Mouse (Mus musculus) liver, embryonic 13.5 days (tissue): ENCODE measurements around the gene Smim5. TPM values are rescaled to one million over a fixed set of nuclear protein-coding genes. Genes with fewer than 3 reads are reported as not detected.

Source experiments
- ATAC-seq: fragments of 200-750 bp; cut with Nextera tagmentation; 2 replicates; pipeline ENCODE4 v1.8.0; 2017; ENCODE audit warnings: low read depth, mild to moderate bottlenecking, moderate number of reproducible peaks, moderate library complexity
- DNase-seq: peaks from one replicate; pipeline ENCODE4 v3.0.0; 2022
- H3K27ac ChIP-seq: fragments of 300-500 bp; sonication (generic); 2 replicates; pipeline ENCODE4 v1.5.1; 2015; ENCODE audit warnings: moderate library complexity, mild to moderate bottlenecking, inconsistent platforms
- H3K27me3 ChIP-seq: fragments of 300-500 bp; sonication (generic); 2 replicates; pipeline ENCODE4 v1.6.1; 2015; ENCODE audit warnings: mild to moderate bottlenecking, inconsistent platforms
- H3K36me3 ChIP-seq: fragments of 300-500 bp; sonication (generic); 2 replicates; pipeline ENCODE4 v1.6.1; 2015; ENCODE audit warnings: mild to moderate bottlenecking, inconsistent platforms
- H3K4me1 ChIP-seq: fragments of 300-500 bp; sonication (generic); replicated peaks from 2 replicates; pipeline ENCODE4 v1.6.1; 2015; ENCODE audit warnings: inconsistent platforms
- H3K4me2 ChIP-seq: fragments of 300-500 bp; sonication (generic); 2 replicates; pipeline ENCODE4 v1.6.1; 2015; ENCODE audit warnings: inconsistent platforms, mild to moderate bottlenecking, moderate library complexity
- H3K4me3 ChIP-seq: fragments of 300-500 bp; sonication (generic); replicated peaks from 2 replicates; pipeline ENCODE4 v1.5.1; 2015; ENCODE audit warnings: mild to moderate bottlenecking, inconsistent platforms
- H3K9ac ChIP-seq: fragments of 300-500 bp; sonication (generic); 2 replicates; pipeline ENCODE4 v1.6.1; 2015; ENCODE audit warnings: mild to moderate bottlenecking, inconsistent platforms
- H3K9me3 ChIP-seq: fragments of 300-500 bp; sonication (generic); replicated peaks from 2 replicates; pipeline ENCODE4 v1.6.1; 2016; ENCODE audit warnings: inconsistent platforms
- WGBS: fragments of 180-500 bp; shearing (Covaris S2); methylation state at CpG from one replicate; pipeline ENCODE4 v1.1.7; 2015; ENCODE audit not compliant: insufficient replicate concordance; 5-methylcytosine and 5-hydroxymethylcytosine counted together
- polyA plus RNA-seq: library from polyadenylated mRNA; unstranded; fragments of >200 nt; fragmentation: Nextera tagmentation; extraction: Ambion mirVana; gene quantifications from 2 replicates; pipeline ENCODE4 v1.2.1, GENCODE M21; 2015

The Smim5 gene
- polyA plus RNA-seq, 1 experiment from 2014 or later: 42.3 TPM

DNA sequence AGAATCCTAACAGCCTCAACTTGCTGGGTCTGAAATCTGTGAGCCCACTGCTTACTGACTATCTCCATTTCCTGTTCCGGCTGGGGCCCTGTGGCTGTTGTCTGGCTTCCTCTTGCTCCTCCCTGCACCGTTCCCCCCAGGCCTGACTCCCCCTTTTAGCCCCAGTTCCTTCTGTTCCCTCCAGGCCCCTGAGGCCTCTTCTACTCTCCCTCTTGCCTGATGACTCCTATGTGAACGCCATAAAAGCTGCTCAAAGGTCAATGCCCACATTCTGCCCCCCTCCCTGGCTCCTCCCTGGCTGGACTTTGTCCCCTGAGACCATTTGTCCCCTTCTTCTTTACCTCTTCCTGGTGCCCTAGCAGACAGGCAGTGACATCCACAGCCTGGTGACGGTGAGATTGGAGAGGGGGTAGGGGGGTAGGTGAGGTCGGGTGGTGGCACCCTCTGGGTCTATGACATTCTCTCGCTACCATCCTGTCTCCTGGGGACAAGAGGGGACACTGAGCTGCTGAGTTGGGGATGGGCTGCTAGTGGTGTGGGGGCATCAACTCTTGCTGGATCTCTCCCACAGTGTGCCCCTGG lies 22.5 kb upstream of the Smim5 start:
- no peak overlapping the region for H3K9ac ChIP-seq
- H3K9me3 ChIP-seq: no peaks in the 10 kb centered on the region
- DNase-seq: no peak
- peaks cover 8% of the 10 kb centered on the region for H3K27me3 ChIP-seq
- H3K36me3 ChIP-seq: no peaks in the 10 kb centered on the region
- H3K27ac ChIP-seq: no peak overlapping the region
- H3K4me3 ChIP-seq: no peak overlapping the region
- H3K4me1 ChIP-seq: peaks cover 15% of the 10 kb centered on the region
- no peak for ATAC-seq
- H3K4me2 ChIP-seq: no peak overlapping the region
- WGBS: 30% methylated on average over 6 of the region's 6 CpGs

DNA sequence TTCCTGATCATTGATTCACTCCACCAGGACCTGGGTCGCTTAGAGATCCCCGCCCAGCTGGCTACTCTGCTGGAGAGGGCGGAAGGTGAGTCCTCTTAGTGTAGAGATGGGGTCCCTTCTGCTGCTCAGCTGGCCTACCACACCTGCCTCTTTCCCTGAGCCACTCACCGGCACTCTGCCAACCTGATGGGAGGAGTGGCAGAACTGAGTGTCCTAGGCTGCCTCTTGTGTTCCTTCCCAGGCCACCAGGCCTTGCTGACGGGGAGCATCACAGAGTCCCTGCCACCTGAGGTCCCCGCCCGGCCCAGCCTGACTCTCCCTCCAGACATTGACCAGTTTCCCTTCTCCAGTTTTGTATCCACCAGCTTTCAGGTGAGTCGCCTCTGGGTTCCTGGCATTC lies 21.7 kb upstream of the Smim5 start:
- Histone ChIP-seq H3K27me3 (peaks cover 16% of the 10 kb centered on the region), H3K4me3 (no peak overlapping the region), H3K9me3 (no peaks in the 10 kb centered on the region), H3K4me1 (peaks cover 11% of the 10 kb centered on the region), H3K27ac (no peak overlapping the region), H3K9ac (no peak overlapping the region), H3K36me3 (no peaks in the 10 kb centered on the region), H3K4me2 (no peak overlapping the region)
- DNase-seq (no peak), ATAC-seq (no peak)
- WGBS: 68% methylated on average over 8 of the region's 8 CpGs

GRCm38 (mm10) chr11:115881002-115881401 lies 18.8 kb upstream of the Smim5 start:
- H3K4me1 ChIP-seq: peaks cover 15% of the 10 kb centered on the region
- ATAC-seq: no peak
- H3K9ac ChIP-seq: no peak overlapping the region
- H3K9me3 ChIP-seq: no peaks in the 10 kb centered on the region
- peak; percentile 56 for DNase-seq
- peaks cover 34% of the 10 kb centered on the region for H3K27me3 ChIP-seq
- H3K27ac ChIP-seq: no peak overlapping the region
- no peaks in the 10 kb centered on the region for H3K36me3 ChIP-seq
- WGBS: 16% methylated on average over 5 of the region's 5 CpGs
- H3K4me3 ChIP-seq: no peak overlapping the region
- no peak overlapping the region for H3K4me2 ChIP-seq

DNA sequence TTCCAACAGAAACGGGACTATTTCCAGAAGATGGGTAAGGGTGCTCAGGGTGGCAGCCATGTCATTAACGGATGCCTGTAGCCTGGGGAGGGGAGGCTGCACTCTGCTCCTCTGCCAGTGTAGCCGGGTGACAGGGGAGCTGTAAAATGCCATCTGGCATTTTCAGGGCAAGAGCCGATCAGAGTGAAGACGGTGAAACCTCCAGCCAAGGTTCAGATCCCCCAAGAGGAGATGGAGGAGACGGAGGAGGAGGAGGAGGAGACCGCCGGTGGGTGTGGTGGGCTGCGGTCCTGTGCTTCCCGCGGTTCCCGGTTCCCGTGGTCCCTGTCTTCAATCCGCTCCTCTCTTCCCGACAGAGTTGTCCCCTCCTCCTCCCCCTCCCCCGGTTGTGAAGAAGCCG lies 16.5 kb upstream of the Smim5 start:
- no peak for ATAC-seq
- Histone ChIP-seq H3K4me1 (0 out of 2 replicates have a peak, but pooled peaks cover 5% of the 10 kb centered on the region), H3K4me2 (no peak overlapping the region), H3K9ac (no peak overlapping the region), H3K4me3 (no peak overlapping the region), H3K27ac (no peak overlapping the region), H3K27me3 (peaks cover 34% of the 10 kb centered on the region), H3K9me3 (no peaks in the 10 kb centered on the region), H3K36me3 (no peaks in the 10 kb centered on the region)
- 27% methylated on average over 17 of the region's 17 CpGs for WGBS
- no peak for DNase-seq

- Histone ChIP-seq H3K36me3 (no peaks in the 10 kb centered on the region), H3K9ac (no peak overlapping the region), H3K4me2 (no peak overlapping the region), H3K4me3 (no peak overlapping the region), H3K9me3 (no peaks in the 10 kb centered on the region), H3K4me1 (0 out of 2 replicates have a peak, but pooled peaks cover 5% of the 10 kb centered on the region), H3K27me3 (peaks cover 34% of the 10 kb centered on the region), H3K27ac (no peak overlapping the region)
- WGBS: 85% methylated on average over 3 of the region's 3 CpGs
- ATAC-seq (no peak), DNase-seq (no peak)
These were observed 15.4 kb upstream of the Smim5 start for GRCm38 (mm10) chr11:115884361-115884760.

GRCm38 (mm10) chr11:115885281-115885680 lies 14.5 kb upstream of the Smim5 start:
- H3K9ac ChIP-seq: no peak overlapping the region
- 67% methylated on average over 11 of the region's 11 CpGs for WGBS
- no peaks in the 10 kb centered on the region for H3K36me3 ChIP-seq
- 0 out of 2 replicates have a peak, but pooled peaks cover 5% of the 10 kb centered on the region for H3K4me1 ChIP-seq
- DNase-seq (no peak), ATAC-seq (no peak)
- H3K9me3 ChIP-seq: no peaks in the 10 kb centered on the region
- H3K27ac ChIP-seq: no peak overlapping the region
- H3K4me2 ChIP-seq: no peak overlapping the region
- no peak overlapping the region for H3K4me3 ChIP-seq
- peaks cover 34% of the 10 kb centered on the region for H3K27me3 ChIP-seq

- Histone ChIP-seq H3K36me3 (no peaks in the 10 kb centered on the region), H3K27ac (no peak overlapping the region), H3K4me1 (0 out of 2 replicates have a peak, but pooled peaks cover 5% of the 10 kb centered on the region), H3K4me3 (no peak overlapping the region), H3K9ac (no peak overlapping the region), H3K27me3 (peaks cover 34% of the 10 kb centered on the region), H3K4me2 (no peak overlapping the region), H3K9me3 (no peaks in the 10 kb centered on the region)
- 73% methylated on average over 11 of the region's 11 CpGs for WGBS
- DNase-seq (no peak), ATAC-seq (no peak)
These were observed 13.3 kb upstream of the Smim5 start for GRCm38 (mm10) chr11:115886446-115886845.

GRCm38 (mm10) chr11:115888020-115888419 lies 11.7 kb upstream of the Smim5 start:
- DNase-seq: no peak
- Histone ChIP-seq H3K4me2 (no peak overlapping the region), H3K9ac (no peak overlapping the region), H3K9me3 (no peaks in the 10 kb centered on the region), H3K36me3 (0 out of 2 replicates have a peak, but pooled peaks cover 3% of the 10 kb centered on the region), H3K4me3 (no peak overlapping the region), H3K4me1 (peaks cover 11% of the 10 kb centered on the region; the same call in 1 of the 2 replicates), H3K27ac (no peak overlapping the region), H3K27me3 (peaks cover 18% of the 10 kb centered on the region)
- ATAC-seq: no peak
- 71% methylated on average over 5 of the region's 5 CpGs for WGBS

- WGBS: 75% methylated on average over 6 of the region's 6 CpGs
- peaks cover 13% of the 10 kb centered on the region for H3K36me3 ChIP-seq
- H3K4me1 ChIP-seq: peaks cover 11% of the 10 kb centered on the region; the same call in 1 of the 2 replicates
- no peak overlapping the region for H3K4me2 ChIP-seq
- no peak overlapping the region for H3K27ac ChIP-seq
- no peak for ATAC-seq
- peaks cover 7% of the 10 kb centered on the region for H3K27me3 ChIP-seq
- H3K9me3 ChIP-seq: no peaks in the 10 kb centered on the region
- DNase-seq: no peak
- H3K9ac ChIP-seq: no peak overlapping the region
- no peak overlapping the region for H3K4me3 ChIP-seq
These were observed 10.6 kb upstream of the Smim5 start for GRCm38 (mm10) chr11:115889159-115889558.

DNA sequence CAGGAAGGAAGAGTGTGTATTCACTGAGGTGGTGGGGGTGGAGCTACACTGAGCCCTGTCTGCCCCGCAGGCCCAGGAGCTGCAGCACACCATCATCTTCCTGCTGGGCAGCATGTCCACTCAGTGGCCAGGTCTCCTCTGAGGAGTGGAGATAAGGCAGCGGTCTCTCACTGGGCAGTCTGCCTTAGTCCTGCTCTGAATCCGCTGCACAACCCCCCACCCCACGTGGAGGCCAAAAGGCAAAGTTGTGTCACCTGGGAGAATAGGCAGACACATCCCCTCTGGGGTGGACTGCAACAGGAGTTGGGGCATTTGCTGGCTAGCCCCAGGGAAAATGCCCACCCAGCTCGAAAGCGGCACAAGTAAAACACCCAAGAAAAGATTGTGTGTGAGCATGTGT lies 7.6 kb upstream of the Smim5 start:
- Histone ChIP-seq H3K4me2 (no peak overlapping the region), H3K9ac (no peak overlapping the region), H3K36me3 (peaks cover 42% of the 10 kb centered on the region), H3K4me3 (no peak overlapping the region), H3K9me3 (no peaks in the 10 kb centered on the region), H3K4me1 (peaks cover 10% of the 10 kb centered on the region; the same call in 1 of the 2 replicates), H3K27me3 (no peaks in the 10 kb centered on the region), H3K27ac (no peak overlapping the region)
- DNase-seq (no peak), ATAC-seq (0 out of 2 replicates have a peak, but pooled peaks have one; percentile 12)
- 69% methylated on average over 6 of the region's 6 CpGs for WGBS

DNA sequence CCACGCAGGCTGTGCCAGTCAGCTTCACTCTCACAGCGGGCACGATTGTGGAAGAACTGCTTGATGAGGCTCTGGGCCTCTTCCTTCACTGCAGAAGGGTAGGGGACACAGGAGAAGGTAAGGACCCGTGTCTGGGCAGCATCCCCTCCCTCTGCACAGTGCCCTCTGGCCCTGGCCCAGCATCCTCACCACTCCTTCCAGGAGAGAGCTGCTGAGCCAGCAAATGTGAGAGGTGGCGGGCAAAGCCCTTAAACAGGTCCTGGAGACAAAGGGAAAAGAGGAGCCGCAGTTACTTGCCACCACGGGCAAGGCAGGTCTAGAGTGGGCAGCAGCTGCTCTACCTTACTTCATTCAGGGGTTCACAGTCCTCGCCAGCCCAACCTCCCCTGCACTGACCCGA lies 6.7 kb upstream of the Smim5 start:
- no peaks in the 10 kb centered on the region for H3K27me3 ChIP-seq
- no peak overlapping the region for H3K4me2 ChIP-seq
- no peak overlapping the region for H3K9ac ChIP-seq
- peaks cover 49% of the 10 kb centered on the region for H3K36me3 ChIP-seq
- peaks cover 17% of the 10 kb centered on the region for H3K4me1 ChIP-seq
- no peak for ATAC-seq
- no peak for DNase-seq
- H3K4me3 ChIP-seq: no peak overlapping the region
- H3K27ac ChIP-seq: no peak overlapping the region
- WGBS: 80% methylated on average over 9 of the region's 9 CpGs
- no peaks in the 10 kb centered on the region for H3K9me3 ChIP-seq
